Mouse (Mus musculus) 3134 (cell line): ENCODE results near the gene Ppp2r3d.

Experiments
- DNase-seq: peaks from one replicate; pipeline ENCODE4 v3.0.0-alpha.2; 2011; ENCODE audit warnings: low spot score; ENCODE audit not compliant: insufficient read length; ENCODE audit errors: extremely low read depth

The Ppp2r3d gene

DNA sequence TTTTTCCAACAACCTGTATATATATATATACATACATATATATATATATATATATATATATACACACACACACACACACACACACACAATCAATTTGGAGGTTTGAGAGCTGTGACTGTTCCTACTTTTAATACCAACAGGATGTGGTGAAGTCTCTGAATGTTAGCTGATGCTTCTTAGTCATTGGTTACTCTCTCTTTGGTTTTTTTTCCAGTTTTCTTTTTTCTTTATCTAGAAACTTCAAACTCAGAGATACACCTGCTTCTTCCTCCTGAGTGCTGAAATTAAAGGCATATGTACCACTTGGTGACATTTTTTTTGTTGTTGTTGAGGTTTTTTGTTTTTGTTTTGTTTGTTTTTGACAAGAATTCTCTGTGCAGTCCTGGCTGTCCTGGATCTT, 63.8 kb downstream of the Ppp2r3d start:
- DNase-seq = no peak

DNA sequence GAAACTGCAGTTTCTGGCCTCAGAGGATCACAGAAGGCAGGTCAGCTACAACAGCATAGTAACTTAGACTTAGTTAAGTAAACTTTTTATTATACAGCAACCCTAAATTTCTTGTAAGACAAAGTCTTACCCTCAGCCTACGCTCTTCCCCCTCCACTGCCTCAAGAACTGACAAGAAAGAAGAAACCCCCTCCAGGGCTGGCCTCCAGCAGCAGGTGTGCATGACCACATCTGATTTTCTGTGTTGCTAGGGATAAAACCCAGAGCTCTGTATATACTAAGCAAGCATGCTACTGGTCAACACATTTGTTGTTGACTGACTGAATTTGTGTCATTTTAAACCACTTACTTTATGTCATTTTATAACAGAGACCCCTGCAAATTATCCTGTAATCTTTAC, 65.1 kb downstream of the Ppp2r3d start:
- DNase-seq = no peak

DNA sequence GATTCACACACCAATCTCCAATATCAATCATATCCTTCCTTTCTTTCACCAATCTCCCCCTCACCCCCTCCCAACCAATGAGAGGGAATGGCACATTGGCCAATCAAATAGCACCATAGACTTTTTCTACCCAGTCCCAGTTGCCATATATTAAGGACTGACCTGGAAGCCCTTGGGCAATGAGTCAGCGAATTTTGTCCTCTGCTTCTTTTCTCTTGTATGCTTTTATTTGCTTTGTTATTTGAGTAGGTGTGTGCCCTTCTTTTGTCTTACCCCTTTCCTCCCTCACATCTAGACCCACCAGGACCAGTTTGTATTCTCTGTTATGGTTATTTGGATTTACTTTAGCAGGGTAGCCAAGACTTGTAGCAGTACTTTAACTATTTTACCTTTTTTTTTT, 68.1 kb downstream of the Ppp2r3d start:
- DNase-seq = no peak
